Mouse (Mus musculus): ENCODE results near the gene Ucn3. TPM values are rescaled to one million over a fixed set of nuclear protein-coding genes. Genes with fewer than 3 reads are reported as not detected.
"Not testable (repeated sequence)": the region's sequence is repeated elsewhere in the genome, so short reads cannot be mapped to it uniquely, and the experiment has no call there.

Ucn3 gene
- total RNA-seq (2021) = not detected

GRCm38 (mm10) chr13:3945249-3945648 is at the start of gene Ucn3:
Gene Ucn3 (minus strand): TSS chr13:3945349.
- DNase-seq = no peak

GRCm38 (mm10) chr13:3992081-3992480 is 46.9 kb upstream of the Ucn3 start:
- DNase-seq = no peak

- no peak for DNase-seq
These were observed 23.7 kb upstream of the Ucn3 start for GRCm38 (mm10) chr13:3968849-3969248.

- no peak for DNase-seq
These were observed 6.2 kb upstream of the Ucn3 start for GRCm38 (mm10) chr13:3951198-3951914.

DNA sequence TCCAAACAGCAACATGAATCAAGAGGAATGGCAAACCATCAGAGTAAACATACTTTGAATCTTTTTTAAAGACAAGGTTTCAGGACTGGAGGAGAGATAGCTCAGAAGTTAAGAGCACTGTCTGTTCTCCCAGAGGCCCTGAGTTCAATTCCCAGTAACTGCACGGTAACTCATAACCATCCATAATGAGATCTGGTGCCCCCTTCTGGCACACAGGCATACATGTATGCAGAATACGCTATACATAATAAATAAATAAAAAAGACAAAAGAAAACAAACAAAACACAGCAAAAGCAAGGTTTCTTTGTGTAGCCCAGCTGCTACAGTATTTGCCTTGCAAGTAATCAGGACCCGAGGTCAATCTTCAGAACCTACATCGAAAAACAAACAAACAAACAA is 4.3 kb upstream of the Ucn3 start:
- no peak for DNase-seq

DNA sequence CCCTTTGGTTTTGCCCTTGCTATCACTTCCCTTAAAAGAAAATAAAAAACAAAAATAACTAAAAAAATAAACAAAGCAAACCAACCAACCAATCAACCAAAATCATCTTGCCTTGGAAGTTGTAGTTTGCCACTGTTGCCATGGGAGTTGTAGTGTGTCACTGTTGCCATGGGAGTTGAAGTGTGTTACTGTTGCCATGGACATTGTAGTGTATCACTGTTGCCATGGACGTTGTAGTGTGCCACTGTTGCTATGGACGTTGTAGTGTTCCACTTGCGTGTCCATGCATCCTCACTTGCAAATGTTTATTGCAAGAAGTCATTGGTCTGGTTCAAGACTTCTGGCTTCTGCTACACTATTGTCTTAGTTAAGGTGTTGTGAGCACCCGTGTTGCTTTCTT is 2.1 kb upstream of the Ucn3 start:
- no peak for DNase-seq

GRCm38 (mm10) chr13:3944699-3945098 is 450 bp downstream of the Ucn3 start:
- no peak for DNase-seq

DNA sequence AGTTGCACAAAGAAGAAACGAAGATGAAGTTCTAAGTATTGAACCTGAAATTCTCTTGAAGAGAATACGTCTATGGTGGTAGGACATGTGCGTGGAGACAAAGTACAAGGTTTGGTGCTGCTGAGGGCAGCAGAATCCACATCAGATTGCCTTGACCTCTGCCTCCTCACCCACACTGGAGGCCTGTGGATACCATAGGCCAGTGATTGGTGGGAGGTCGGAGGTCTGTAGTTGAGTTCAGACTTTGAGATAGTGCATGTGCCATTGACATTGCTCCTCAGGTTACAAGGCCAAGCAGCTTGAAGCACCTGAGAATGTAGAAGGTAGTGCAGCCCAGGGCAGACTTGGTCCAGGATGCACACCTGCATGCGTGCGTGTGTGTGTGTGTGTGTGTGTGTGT is 19.1 kb downstream of the Ucn3 start:
- DNase-seq = no peak

GRCm38 (mm10) chr13:3925632-3926031 is 19.5 kb downstream of the Ucn3 start:
- DNase-seq = no peak

DNA sequence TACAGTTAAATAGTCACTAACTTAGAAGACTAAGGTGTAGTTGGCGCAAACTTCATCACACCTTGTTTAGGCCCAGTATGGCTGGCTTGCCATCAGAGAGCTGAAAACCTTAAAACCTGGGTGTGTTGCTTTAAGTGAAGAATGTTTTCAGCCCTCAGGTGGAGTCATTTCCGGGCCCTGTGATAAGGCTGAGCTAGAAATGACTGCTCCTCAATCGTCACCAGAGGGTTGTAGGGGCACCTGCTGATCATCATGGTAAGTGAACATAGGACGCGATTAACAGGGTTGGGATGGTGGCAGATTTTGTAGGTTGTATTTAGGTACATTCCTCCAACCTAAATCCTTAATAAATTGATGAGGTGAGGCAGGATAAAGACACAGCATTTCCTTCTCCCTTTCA is 20.7 kb downstream of the Ucn3 start:
- DNase-seq = no peak

- DNase-seq = peak; percentile 78 to 82
These were observed 27.4 kb downstream of the Ucn3 start, which contains the start of the genes Net1 and Tubal3 for GRCm38 (mm10) chr13:3917571-3918311. Gene Net1 (minus strand): TSS chr13:3918220. Gene Tubal3 (plus strand): TSS chr13:3918274.

DNA sequence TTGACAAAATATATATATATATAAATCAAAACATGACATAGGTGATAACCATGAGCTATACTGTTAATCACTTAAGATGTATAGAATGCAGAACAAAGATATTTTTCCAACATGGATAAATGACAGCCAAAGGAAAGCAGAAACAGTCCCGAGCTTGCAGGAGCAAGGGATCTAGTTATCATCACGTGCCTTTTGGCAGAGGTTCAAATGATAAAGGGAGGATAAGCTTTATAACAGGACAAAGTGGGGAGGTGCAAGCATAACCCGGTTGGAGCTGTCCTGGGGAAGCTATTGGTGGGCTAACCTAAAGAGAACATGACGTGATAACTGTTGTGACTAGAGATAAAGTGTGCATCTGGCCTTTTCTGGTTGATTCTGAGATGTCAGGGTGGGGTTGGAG is 31.6 kb downstream of the Ucn3 start:
- DNase-seq = no peak

DNA sequence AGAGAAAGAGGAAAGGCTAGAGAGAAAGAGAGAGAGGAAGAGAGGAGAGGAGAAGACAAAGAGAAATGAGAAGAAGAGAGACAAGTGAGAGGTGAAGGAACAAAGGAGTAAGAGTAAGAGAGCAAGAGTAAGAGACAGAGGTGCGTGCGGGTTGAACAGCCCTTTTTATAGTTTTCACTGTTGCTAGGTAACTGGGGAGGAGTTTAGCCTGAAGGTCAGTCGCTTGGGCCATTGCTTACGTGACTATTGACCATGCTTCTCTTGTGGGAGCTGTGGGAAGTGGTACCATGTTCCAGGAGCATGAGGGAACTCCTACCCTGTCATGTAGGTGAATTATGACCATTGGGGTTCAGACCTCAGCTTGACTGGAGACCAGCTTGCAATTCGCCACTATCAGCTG is 34.8 kb downstream of the Ucn3 start:
- DNase-seq = no peak

GRCm38 (mm10) chr13:3908262-3908661 is 36.9 kb downstream of the Ucn3 start:
- no peak for DNase-seq

GRCm38 (mm10) chr13:3907151-3907696 is 37.9 kb downstream of the Ucn3 start:
- no peak for DNase-seq

GRCm38 (mm10) chr13:3899301-3899700 is 45.8 kb downstream of the Ucn3 start:
- no peak for DNase-seq

DNA sequence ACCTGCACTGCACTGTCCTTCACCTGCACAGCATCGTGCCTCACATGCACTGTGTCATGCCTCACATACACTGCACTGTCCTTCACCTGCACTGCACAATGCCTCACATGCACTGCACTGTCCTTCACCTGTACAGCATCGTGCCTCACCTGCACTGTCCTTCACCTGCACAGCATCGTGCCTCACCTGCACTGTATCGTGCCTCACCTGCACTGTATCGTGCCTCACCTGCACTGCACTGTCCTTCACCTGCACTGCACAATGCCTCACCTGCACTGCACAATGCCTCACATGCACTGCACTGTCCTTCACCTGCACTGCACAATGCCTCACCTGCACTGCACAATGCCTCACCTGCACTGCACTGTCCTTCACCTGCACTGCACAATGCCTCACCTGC is 46.9 kb downstream of the Ucn3 start:
- not testable (repeated sequence) for DNase-seq

DNA sequence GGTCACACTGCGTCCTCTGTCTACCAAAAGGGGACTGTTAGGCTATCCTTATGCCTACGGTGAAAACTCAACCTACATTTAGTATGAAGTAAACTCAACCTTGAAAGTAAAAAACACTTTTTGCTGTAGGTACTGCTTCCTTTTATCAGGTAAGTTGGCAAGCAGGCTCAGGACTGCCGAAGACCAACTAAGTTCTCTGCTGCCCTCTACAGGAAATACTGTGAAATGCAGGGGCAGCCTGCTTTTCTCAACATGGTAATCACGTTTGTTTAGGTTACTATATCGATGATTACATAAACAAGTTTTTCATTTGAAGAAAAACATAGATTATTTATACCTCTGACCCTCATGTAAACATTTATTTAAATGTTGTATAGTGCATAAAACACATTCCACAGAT is 48.2 kb downstream of the Ucn3 start:
- peak; percentile 55 to 62 for DNase-seq

DNA sequence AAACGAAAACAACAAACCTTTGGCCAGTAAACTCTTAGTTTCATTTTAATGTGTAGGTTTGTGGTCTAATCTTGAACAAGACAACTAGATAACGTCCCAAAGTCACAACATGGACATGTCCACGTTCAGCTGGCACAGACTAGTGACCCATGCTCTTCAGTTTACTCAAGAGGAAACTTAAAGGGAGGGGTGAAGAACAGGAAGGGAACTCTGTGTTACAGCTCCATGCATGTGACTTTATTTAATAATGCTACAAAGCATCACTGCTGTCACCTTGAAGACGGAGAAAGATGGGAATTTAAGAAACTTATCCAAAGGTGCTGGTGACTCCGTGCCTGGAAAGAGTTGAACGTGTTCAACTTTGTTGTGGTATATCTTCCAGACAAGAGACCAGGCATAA is 49.1 kb downstream of the Ucn3 start:
- no peak for DNase-seq

DNA sequence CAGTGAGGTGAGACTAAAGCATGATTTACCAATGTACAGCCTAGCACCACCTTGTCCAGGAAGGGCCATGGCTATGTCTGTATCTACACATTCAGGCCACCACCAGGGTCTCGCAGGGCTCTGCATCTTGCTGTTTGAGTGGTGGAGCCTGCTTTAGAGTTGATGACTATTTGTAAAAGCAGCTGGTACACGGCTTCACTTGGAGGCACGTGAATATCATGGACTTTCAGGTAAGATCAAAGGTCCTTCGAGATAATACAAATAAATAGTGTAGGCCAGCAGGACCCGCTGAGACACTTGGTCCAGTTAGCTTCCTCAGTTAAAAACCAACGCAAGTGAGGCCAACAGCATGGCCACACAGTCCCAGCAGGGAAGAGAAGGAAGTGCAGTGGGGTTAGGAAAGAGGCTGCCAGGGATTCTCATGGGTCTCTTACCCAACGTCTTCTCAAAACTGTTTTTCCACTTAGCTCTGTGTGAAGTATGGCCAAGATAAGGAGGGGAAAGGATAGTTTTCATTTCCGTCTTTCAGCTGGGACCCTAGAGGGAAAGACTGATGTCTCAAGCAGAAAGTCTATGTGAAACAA is 49.7 kb downstream of the Ucn3 start:
- no peak for DNase-seq

- DNase-seq = no peak
These were observed 50.6 kb downstream of the Ucn3 start for GRCm38 (mm10) chr13:3894549-3894948.

DNA sequence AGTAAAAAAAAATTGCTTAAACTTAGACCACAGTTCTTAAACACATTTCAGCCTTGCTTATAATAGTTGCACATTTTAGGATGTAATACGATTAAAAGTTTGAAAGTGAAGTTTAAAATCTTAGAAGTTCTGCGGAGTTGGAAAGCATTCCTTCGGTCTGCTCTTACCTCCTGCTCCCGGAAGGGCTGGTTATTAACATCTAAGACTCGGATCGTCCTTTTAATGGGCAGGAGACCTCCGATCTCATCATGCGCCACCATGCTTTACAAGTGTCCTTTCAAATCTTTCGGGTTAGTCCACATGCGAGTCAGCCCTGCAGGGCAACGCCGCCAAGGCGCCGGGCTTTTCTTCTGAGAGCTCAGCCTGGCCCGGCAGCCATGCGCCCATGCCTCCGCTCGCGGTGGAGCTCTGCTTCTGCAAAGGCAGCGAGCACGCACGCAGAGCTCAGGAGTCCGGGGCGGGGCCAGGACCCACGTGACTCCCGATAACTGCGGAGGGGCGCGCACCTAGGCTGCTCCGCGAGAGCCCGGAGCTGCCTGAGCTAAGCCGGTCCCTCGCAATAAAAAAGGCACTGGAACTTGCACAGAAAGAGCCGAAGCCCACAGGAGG is 51.9 kb downstream of the Ucn3 start:
- DNase-seq = peak; percentile 83 to 86

- DNase-seq = no peak
These were observed 52.5 kb downstream of the Ucn3 start for GRCm38 (mm10) chr13:3892601-3893000.
